Mouse (Mus musculus): ENCODE results near the gene Hdgf.
"Not testable (repeated sequence)": the region's sequence is repeated elsewhere in the genome, so short reads cannot be mapped to it uniquely, and the experiment has no call there.

- not testable (repeated sequence) for TF ChIP-seq EP300 (IDR thresholded peaks at IDR 0.05; ENCODE audit: low read length); ZKSCAN1 (IDR thresholded peaks at IDR 0.05; ENCODE audit: borderline replicate concordance, low read depth, low read length); GABPA (IDR thresholded peaks at IDR 0.05; ENCODE audit: insufficient replicate concordance, low read depth, low read length); CTCF (conservative IDR thresholded peaks at IDR 0.05 in 1 of 2, IDR thresholded peaks at IDR 0.05 in 1 of 2; ENCODE audit: low read depth in 2 of 2, low read length in 2 of 2); POLR2A (IDR thresholded peaks at IDR 0.05; ENCODE audit: low read depth, low read length); E2F4 (IDR thresholded peaks at IDR 0.05; ENCODE audit: insufficient replicate concordance, low read depth, low read length); TCF12 (IDR thresholded peaks at IDR 0.05; ENCODE audit: low read depth, low read length); SIN3A (IDR thresholded peaks at IDR 0.05; ENCODE audit: low read length); MAFK (IDR thresholded peaks at IDR 0.05; ENCODE audit: insufficient replicate concordance, low read length)
Measured at GRCm38 (mm10) chr3:87864111-87864510, 42.0 kb upstream of the Hdgf start.

All from CH12.LX (cell line).